Mouse (Mus musculus): ENCODE measurements around the gene Insm2. TPM values are rescaled to one million over a fixed set of nuclear protein-coding genes. Genes with fewer than 3 reads are reported as not detected.

The Insm2 gene
- polyA plus RNA-seq, 1 experiment: not detected

GRCm38 (mm10) chr12:55598537-55598886 lies 715 bp upstream of the Insm2 start:
- peak overlapping the region; percentile 52 for H3K4me3 ChIP-seq (ENCODE audit: insufficient read depth, low read depth, low read length)
- no peak for TF ChIP-seq CTCF (IDR thresholded peaks at IDR 0.05; ENCODE audit: insufficient read depth, low read depth, low read length)
- TF ChIP-seq POLR2A (IDR thresholded peaks at IDR 0.05; ENCODE audit: insufficient read depth, low read depth, low read length): no peak
- no peak overlapping the region for H3K27ac ChIP-seq (ENCODE audit: insufficient read depth, low read depth, low read length)
- 13% methylated on average over 7 of the region's 7 CpGs for WGBS
- peaks cover 19% of the 10 kb centered on the region for H3K4me1 ChIP-seq (ENCODE audit: control insufficient read depth, insufficient read depth, low read length)

- Histone ChIP-seq H3K27ac (ENCODE audit: insufficient read depth, low read depth, low read length) (no peak overlapping the region), H3K4me1 (ENCODE audit: control insufficient read depth, insufficient read depth, low read length) (peaks cover 24% of the 10 kb centered on the region), H3K4me3 (ENCODE audit: insufficient read depth, low read depth, low read length) (peak overlapping the region; percentile 52)
- TF ChIP-seq POLR2A (IDR thresholded peaks at IDR 0.05; ENCODE audit: insufficient read depth, low read depth, low read length): no peak
- WGBS: 3% methylated on average over 109 of the region's 109 CpGs
Observed at GRCm38 (mm10) chr12:55599639-55600502, 644 bp downstream of the Insm2 start.

GRCm38 (mm10) chr12:55600503-55600994 lies 1.3 kb downstream of the Insm2 start:
- 48% methylated on average over 42 of the region's 42 CpGs for WGBS
- TF ChIP-seq CTCF (IDR thresholded peaks at IDR 0.05; ENCODE audit: insufficient read depth, low read depth, low read length) (no peak), POLR2A (IDR thresholded peaks at IDR 0.05; ENCODE audit: insufficient read depth, low read depth, low read length) (no peak)
- Histone ChIP-seq H3K4me1 (ENCODE audit: control insufficient read depth, insufficient read depth, low read length) (peaks cover 27% of the 10 kb centered on the region), H3K27ac (ENCODE audit: insufficient read depth, low read depth, low read length) (no peak overlapping the region), H3K4me3 (ENCODE audit: insufficient read depth, low read depth, low read length) (no peak overlapping the region)

- Histone ChIP-seq H3K27ac (ENCODE audit: insufficient read depth, low read depth, low read length) (no peak overlapping the region), H3K4me1 (ENCODE audit: control insufficient read depth, insufficient read depth, low read length) (peaks cover 19% of the 10 kb centered on the region), H3K4me3 (ENCODE audit: insufficient read depth, low read depth, low read length) (no peak overlapping the region)
- 54% methylated on average over 3 of the region's 3 CpGs for WGBS
- TF ChIP-seq POLR2A (IDR thresholded peaks at IDR 0.05; ENCODE audit: insufficient read depth, low read depth, low read length): no peak
Observed at GRCm38 (mm10) chr12:55604411-55604810, 5.2 kb downstream of the Insm2 start.

- 54% methylated on average over 4 of the region's 4 CpGs for whole genome bisulfite sequencing
- H3K4me1 ChIP-seq (ENCODE audit: control insufficient read depth, insufficient read depth, low read length): peaks cover 9% of the 10 kb centered on the region
- H3K4me3 ChIP-seq (ENCODE audit: insufficient read depth, low read depth, low read length): no peak overlapping the region
- TF ChIP-seq CTCF (IDR thresholded peaks at IDR 0.05; ENCODE audit: insufficient read depth, low read depth, low read length) (no peak), POLR2A (IDR thresholded peaks at IDR 0.05; ENCODE audit: insufficient read depth, low read depth, low read length) (no peak)
- no peak overlapping the region for H3K27ac ChIP-seq (ENCODE audit: insufficient read depth, low read depth, low read length)
Observed at GRCm38 (mm10) chr12:55607902-55608301, 8.7 kb downstream of the Insm2 start.

- H3K4me3 ChIP-seq (ENCODE audit: insufficient read depth, low read depth, low read length): no peak overlapping the region
- no peaks in the 10 kb centered on the region for H3K4me1 ChIP-seq (ENCODE audit: control insufficient read depth, insufficient read depth, low read length)
- WGBS: 88% methylated on average over 2 of the region's 2 CpGs
- no peak overlapping the region for H3K27ac ChIP-seq (ENCODE audit: insufficient read depth, low read depth, low read length)
- TF ChIP-seq POLR2A (IDR thresholded peaks at IDR 0.05; ENCODE audit: insufficient read depth, low read depth, low read length) (no peak), CTCF (IDR thresholded peaks at IDR 0.05; ENCODE audit: insufficient read depth, low read depth, low read length) (no peak)
Observed at GRCm38 (mm10) chr12:55610812-55611211, 11.6 kb downstream of the Insm2 start.

- TF ChIP-seq POLR2A (IDR thresholded peaks at IDR 0.05; ENCODE audit: insufficient read depth, low read depth, low read length) (no peak), CTCF (IDR thresholded peaks at IDR 0.05; ENCODE audit: insufficient read depth, low read depth, low read length) (no peak)
- WGBS: 52% methylated on average over 2 of the region's 2 CpGs
- H3K4me1 ChIP-seq (ENCODE audit: control insufficient read depth, insufficient read depth, low read length): no peaks in the 10 kb centered on the region
Observed at GRCm38 (mm10) chr12:55620321-55620720, 21.1 kb downstream of the Insm2 start.

GRCm38 (mm10) chr12:55622615-55623245 lies 23.5 kb downstream of the Insm2 start:
- Histone ChIP-seq H3K4me3 (ENCODE audit: insufficient read depth, low read depth, low read length) (no peak overlapping the region), H3K27ac (ENCODE audit: insufficient read depth, low read depth, low read length) (0 out of 2 replicates have a peak overlapping the region, but pooled peaks have one; percentile 20), H3K4me1 (ENCODE audit: control insufficient read depth, insufficient read depth, low read length) (peaks cover 3% of the 10 kb centered on the region)
- no peak for TF ChIP-seq POLR2A (IDR thresholded peaks at IDR 0.05; ENCODE audit: insufficient read depth, low read depth, low read length)
- no peak for TF ChIP-seq CTCF (IDR thresholded peaks at IDR 0.05; ENCODE audit: insufficient read depth, low read depth, low read length)
- WGBS: 36% methylated on average over 3 of the region's 3 CpGs

More at GRCm38 (mm10) chr12:55620321-55620720, 21.1 kb downstream of the Insm2 start:
- no peak overlapping the region for H3K27ac ChIP-seq (ENCODE audit: insufficient read depth, low read depth, low read length)
- no peak overlapping the region for H3K4me3 ChIP-seq (ENCODE audit: insufficient read depth, low read depth, low read length)

- H3K4me3 ChIP-seq (ENCODE audit: insufficient read depth, low read depth, low read length): no peak overlapping the region
- no peak overlapping the region for H3K27ac ChIP-seq (ENCODE audit: insufficient read depth, low read depth, low read length)
- WGBS: 73% methylated on average over 5 of the region's 5 CpGs
- peaks cover 3% of the 10 kb centered on the region for H3K4me1 ChIP-seq (ENCODE audit: control insufficient read depth, insufficient read depth, low read length)
- TF ChIP-seq CTCF (IDR thresholded peaks at IDR 0.05; ENCODE audit: insufficient read depth, low read depth, low read length) (no peak), POLR2A (IDR thresholded peaks at IDR 0.05; ENCODE audit: insufficient read depth, low read depth, low read length) (no peak)
Observed at GRCm38 (mm10) chr12:55623254-55623653, 24.0 kb downstream of the Insm2 start.
